Mouse (Mus musculus) embryo, embryonic 10 days (tissue): ENCODE results near the gene Gm21887.
"Not testable (repeated sequence)": the region's sequence is repeated elsewhere in the genome, so short reads cannot be mapped to it uniquely, and the experiment has no call there.

ENCODE experiments used
- DNase-seq: peaks from one replicate; pipeline ENCODE4 v3.0.0-alpha.2; 2015; ENCODE audit warnings: low spot score

Gene Gm21887

GRCm38 (mm10) chrX:170013421-170013820 is 4.0 kb downstream of the Gm21887 start:
- not testable (repeated sequence) for DNase-seq

GRCm38 (mm10) chrX:170014038-170014437 is 4.6 kb downstream of the Gm21887 start:
- DNase-seq = not testable (repeated sequence)

DNA sequence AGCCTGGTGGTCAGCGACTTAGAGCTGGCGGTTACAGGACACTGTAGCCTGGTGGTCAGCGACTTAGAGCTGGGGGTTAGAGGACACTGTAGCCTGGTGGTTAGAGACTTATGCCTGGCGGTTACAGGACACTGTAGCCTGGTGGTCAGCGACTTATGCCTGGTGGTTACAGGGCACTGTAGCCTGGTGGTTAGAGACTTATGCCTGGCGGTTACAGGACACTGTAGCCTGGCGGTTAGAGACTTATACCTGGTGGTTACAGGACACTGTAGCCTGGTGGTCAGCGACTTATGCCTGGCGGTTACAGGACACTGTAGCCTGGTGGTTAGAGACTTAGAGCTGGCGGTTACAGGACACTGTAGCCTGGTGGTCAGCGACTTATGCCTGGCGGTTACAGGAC is 6.4 kb downstream of the Gm21887 start:
- DNase-seq = not testable (repeated sequence)

- peak; percentile 82 for DNase-seq
These were observed 8.1 kb downstream of the Gm21887 start for GRCm38 (mm10) chrX:170017333-170018245.

- peak; percentile 67 for DNase-seq
These were observed 9.2 kb downstream of the Gm21887 start for GRCm38 (mm10) chrX:170018571-170019218.

DNA sequence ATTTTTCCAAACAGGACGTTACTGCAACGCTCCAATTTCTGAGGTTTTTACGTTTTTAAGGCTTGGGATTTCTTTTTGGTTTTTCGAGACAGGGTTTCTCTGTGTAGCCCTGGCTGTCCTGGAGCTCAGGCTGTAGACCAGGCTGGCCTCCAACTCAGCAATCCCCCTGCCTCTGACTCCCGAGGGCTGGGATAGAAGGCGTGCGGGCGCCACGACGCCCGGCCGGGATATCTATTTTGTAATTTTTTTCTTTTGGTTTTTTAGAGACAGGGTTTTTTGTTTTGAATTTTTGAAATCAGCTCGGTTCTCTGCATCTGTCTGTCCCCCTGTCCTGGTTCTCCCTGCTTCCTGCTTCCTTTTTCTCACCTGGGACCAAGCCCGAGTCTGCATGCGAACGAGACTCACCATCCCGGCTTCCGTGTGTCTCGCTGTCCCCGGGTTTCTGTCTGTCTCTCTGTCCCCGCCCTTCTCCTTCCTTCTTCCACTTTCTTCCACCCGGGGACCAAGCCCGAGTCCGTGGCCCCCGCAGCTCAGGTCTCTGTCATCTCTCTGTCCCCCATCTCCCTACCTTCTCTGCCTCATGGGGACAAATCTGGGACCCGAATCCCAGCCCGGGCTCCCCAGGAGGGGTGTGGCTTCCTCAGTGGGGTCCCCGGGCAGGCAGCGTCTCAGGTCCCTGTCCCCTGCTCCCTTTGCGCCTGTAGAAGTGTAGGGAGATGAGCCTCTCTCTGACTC is 9.9 kb downstream of the Gm21887 start:
- peak; percentile 21 for DNase-seq

- DNase-seq = peak; percentile 31
These were observed 10.7 kb downstream of the Gm21887 start for GRCm38 (mm10) chrX:170019954-170020689.

GRCm38 (mm10) chrX:170020690-170021050 is 11.2 kb downstream of the Gm21887 start:
- DNase-seq = peak; percentile 82

DNA sequence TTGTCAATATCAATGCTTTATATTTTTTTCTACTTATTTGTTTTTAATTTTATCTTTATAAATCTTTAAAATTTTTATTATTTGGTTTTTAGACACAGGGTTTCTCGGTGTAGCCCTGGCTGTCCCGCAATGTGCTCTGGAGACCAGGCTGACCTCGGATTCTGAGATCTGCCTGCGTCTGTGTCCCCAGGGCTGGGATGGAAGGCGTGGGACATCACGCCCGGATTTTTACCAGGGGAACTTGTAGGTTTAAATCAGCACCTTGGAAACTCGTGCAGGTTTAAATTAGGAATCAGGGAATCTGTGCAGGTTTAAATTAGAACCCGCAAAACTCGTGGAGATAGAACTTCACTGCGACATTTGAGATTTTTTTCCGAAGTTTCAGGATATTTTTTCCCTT is 11.7 kb downstream of the Gm21887 start:
- peak; percentile 47 for DNase-seq

DNA sequence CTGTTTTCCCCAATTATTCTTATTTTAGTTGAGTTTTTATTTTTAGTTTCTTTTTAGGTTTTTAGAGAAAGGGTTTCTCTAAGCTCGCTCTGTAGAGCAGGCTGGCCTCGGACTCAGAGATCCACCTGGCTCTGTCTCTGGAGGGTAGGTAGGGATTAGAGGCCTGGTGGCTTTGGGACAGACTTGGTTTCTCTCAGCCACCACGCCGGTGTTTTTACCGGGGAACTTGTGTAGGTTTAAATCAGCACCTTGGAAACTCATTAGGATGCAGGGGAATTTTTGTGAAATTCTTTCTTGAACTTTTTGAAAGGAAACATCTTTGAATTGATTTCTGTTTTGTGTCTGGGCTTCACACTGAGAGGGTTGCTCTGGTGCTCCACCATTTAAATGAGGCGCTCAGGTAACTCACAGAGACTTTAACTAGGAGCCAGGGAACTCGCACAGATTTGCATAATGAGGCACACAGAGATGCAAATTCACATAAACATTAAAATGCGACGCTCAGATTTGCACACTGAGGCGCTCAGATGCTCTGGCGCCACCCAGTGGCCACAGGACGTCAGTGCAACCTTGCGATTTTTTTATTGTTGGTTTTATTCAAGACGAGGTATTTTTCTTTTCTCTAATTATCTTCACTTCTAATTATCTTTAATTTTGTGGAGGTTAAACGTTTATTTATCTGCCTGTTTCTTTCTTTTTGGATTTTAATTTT is 12.4 kb downstream of the Gm21887 start:
- peak; percentile 75 for DNase-seq
